Mouse (Mus musculus) induced T-regulatory cell, adult 2 months (primary cell): ENCODE results near the gene Gusb.

Experiments
- DNase-seq: peaks from one replicate; pipeline ENCODE4 v3.0.0-alpha.2; 2012; ENCODE audit warnings: low read depth

Gene Gusb

DNA sequence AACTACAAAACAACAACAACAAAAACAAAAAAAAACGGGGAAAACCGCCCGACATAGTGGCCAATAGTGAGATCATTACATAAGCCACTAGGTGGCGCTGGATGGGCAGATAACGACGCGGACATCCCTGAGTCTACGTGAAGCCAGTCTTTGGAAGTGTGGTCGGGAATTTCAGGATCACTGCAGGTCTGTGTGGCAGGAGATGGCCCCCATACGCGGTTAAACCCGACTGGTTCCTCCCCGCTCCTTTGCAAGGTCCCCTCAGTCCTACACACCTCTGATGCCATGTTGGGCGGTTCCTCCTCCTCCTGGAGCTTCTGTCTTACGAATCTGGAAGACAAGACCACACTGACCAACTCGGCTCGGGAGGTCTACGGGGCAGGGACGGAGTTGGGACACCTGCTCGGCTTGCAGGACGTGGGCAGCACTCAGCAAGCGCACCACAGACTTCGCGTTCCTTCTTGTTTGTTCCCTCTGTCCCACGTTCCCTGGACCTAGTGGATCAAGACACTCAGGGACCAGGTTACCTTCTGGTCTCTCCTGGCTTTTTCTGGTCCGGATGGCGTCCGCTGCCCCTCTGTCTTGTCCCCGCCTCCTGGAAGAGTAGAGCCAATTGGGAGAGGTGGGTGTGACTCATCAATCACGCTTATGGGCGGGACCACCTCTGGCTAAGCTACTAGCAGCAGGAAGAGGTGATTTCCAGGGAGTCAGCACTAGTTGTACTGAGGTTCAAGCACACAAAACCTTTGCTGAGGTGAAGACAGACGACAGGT is 21.1 kb upstream of the Gusb start:
- DNase-seq, result peak; percentile 94

GRCm38 (mm10) chr5:130023067-130023766 is 20.4 kb upstream of the Gusb start:
- no peak for DNase-seq

DNA sequence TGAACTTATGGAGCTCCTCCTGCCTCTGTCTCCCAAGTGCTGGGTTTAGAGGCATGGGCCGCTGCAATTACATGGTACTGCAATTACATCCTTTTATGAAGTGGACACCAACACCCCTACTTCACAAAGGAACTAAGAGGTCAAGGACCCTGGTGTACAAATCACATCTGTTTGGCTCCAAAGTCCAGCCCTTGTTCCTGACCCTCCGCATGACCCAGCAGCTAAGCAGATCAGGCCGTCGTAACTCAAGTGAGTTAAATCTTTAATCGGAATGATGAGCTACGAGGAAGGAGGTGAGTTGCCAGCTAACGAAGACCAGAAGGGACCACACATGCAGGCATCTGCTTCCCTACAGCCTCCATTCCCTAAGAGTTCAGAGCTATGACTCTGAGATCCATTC is 19.5 kb upstream of the Gusb start:
- DNase-seq, result no peak

- DNase-seq, result no peak
Measured at GRCm38 (mm10) chr5:130021361-130021966, 18.6 kb upstream of the Gusb start.

DNA sequence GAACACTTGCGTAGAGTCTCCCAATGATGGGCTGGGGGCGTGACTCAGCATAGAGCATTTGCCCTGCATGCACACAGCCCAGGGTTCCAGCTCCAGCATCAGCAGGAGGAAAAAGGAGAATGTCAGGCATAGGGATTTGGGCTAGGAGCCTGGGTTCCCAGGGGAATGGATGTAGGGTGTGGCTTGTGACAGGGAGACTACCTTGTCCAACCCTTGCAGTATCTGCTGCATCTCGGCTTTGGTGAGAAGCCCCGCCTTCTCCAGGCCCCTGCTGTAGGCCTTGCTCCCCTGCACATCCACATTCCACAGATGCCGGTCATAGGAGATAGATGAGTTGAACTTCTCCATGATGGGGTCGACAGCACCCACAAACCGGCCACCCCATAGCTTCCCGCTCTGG is 16.6 kb upstream of the Gusb start:
- DNase-seq, result no peak

- no peak for DNase-seq
Measured at GRCm38 (mm10) chr5:130015104-130015503, 12.3 kb upstream of the Gusb start.

- DNase-seq, result peak; percentile 51
Measured at GRCm38 (mm10) chr5:130010961-130011360, 8.1 kb upstream of the Gusb start.

- no peak for DNase-seq
Measured at GRCm38 (mm10) chr5:130009784-130010183, 6.9 kb upstream of the Gusb start.

GRCm38 (mm10) chr5:130008034-130008590 is 5.3 kb upstream of the Gusb start:
- no peak for DNase-seq

DNA sequence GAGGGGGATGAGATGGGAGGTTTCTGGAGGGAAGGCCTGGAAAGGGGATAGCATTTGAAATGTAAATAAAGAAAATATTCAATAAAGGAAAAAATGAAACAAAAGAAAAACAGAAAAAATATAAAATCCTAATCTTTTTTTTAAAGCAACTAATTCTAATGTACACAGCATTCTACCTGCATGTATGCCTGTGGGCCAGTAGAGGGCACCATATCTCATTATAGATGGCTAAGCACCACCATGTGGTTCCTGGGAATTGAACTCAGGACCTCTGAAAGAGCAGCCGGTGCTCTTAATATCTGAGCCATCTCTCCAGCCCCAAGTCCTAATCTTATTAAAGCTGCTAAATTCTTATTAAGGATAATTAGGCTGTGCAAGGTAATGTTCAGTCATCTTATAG is 4.5 kb upstream of the Gusb start:
- peak; percentile 66 for DNase-seq

- no peak for DNase-seq
Measured at GRCm38 (mm10) chr5:130003229-130003628, 380 bp upstream of the Gusb start.

DNA sequence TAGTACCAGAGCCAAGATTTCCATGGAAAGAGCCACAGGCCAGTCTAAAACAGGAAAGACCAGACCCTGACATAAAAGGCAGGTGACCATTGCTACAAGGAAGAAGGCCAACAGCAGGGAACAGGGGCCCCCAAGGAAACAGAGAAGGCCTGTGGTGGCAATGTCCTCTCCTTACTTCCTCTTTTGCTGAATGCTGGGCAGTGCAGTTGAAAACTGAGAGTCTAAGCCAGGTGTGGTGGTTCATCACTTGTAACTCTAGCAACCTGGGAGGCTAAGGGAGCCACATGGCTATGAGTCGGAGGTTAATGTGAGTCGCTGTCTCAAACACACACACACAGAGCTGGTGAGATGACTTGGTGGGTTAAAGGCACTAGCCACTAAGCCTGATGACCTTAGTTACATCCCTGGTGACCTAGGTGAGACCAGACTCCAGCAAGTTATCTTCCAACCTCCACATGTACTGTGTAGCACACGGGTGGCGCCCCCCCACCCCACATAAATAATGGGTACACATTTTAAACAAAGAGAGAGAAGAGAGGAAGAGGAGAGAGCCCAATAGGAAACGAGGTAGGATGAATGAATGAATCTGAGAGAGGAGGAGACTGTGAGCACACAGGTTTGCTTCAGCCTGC is 1.4 kb downstream of the Gusb start:
- peak; percentile 27 for DNase-seq

DNA sequence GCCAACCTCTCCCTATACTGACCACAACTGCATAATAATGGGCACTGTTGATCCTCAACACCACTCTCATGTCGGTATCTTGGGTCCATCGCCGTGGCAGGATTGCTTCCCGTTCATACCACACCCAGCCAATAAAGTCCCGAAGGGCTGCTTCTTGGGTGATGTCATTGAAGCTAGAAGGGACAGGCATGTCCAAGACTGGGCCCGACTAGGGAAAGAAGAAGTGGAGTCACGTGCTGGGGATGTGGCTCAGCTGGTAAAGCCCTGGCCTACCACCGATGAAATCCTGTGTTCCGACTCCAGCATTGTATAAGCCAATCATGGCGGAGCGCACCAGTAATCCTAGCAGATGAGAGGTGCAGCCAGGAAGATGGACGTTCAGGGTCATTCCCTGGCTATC is 2.1 kb downstream of the Gusb start:
- DNase-seq, result no peak

DNA sequence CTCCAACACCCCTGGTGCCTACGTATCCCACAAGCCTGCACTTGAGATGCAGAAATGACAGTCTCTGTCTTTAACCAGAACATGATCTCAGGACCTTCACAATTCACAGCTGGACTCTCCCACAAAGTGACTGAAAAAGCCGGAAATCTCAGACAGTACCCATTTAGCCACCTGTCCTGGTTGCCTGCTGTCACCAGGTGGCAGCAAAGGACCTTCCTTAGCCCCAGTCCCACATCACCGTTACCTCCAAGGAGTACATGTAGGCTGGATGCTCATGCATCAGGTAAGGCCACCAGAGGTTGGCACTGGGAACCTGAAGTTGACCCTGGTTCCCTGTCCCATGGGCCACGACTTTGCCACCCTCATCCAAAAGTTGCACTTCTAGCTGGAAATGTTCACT is 3.8 kb downstream of the Gusb start:
- DNase-seq, result peak; percentile 85

- no peak for DNase-seq
Measured at GRCm38 (mm10) chr5:129997700-129998099, 5.1 kb downstream of the Gusb start.

GRCm38 (mm10) chr5:129994989-129995388 is 7.9 kb downstream of the Gusb start:
- no peak for DNase-seq

DNA sequence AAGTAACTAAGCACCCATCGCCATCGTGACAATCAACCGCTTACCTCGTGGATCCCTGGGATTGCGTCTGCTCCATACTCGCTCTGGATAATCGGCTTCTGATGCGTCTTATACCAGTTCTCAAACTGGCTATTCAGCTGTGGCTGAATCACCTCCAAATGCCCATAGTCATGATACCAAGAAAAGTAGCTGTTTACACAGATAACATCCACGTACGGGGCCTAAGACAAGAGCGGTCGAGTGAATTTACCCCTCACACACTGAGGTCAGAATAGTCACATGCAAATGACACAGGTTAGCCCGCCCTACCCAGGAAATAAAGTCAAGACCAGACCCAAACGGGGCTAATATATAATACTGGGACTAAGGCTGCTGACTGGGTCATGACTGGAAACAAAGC is 9.5 kb downstream of the Gusb start:
- no peak for DNase-seq

DNA sequence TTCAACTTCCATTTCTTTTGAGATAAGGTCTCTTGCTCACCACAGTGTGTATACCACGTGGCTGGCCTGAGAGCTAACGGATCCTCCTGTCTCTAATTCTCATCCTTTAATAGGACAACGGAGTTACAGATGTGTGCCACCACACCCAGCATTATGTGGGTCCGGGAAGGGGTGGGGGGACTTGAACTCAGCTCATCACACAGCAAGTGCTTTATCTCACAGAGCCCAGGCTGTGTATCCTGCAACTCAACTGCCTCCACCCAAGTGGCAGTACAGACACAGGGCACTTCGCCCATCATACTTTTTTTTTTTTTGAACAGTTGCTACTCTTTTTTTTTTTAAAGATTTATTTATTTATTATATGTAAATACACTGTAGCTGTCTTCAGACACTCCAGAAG is 11.0 kb downstream of the Gusb start:
- DNase-seq, result no peak

GRCm38 (mm10) chr5:129989376-129989775 is 13.5 kb downstream of the Gusb start:
- DNase-seq, result no peak

DNA sequence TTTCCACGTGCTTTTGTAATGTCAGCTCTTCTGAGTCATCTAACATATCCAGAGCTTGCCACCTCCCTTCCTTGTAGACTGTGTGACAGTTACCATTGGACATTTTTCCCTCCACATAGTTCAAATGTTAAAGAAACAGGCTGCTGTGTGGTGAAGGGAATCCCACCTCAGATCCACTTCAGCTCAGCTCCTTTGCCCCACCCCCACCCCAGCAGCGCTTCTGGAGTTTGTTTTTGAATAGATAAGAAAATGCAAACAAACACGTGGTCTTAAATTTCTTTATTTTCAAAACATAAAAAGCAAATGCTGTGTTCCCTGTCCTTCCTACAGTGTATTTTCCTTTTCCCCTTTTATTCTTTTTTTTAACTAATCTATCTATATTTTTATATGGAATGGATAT is 22.6 kb downstream of the Gusb start:
- DNase-seq, result no peak

DNA sequence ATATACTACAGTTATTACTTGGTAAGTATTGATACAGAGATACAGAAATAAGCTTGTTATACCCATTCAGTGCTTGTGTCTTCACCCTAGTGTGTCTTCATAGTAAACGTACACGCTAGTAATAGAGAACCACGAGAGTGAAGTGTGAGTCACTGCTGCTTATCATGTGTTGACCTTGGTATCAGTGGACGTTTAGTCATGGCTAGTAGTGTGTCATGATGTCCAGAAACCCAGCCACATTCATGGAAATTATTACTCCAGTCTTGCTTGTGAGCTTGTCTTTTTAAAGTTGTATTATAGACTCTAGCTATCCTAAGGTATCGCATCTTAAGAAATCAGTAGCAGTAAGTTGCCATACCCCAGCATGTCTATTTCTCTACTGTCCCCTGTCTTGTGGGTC is 24.2 kb downstream of the Gusb start:
- no peak for DNase-seq

- DNase-seq, result no peak
Measured at GRCm38 (mm10) chr5:129977768-129978167, 25.1 kb downstream of the Gusb start.
